Mouse (Mus musculus) ovary, postnatal 10 days (tissue): ENCODE measurements around the gene Tcn2.
"Not testable (repeated sequence)": the region's sequence is repeated elsewhere in the genome, so short reads cannot be mapped to it uniquely, and the experiment has no call there.

ENCODE experiments used
- DNase-seq: peaks from one replicate; pipeline ENCODE4 v3.0.0; 2022; ENCODE audit warnings: low spot score

Gene Tcn2

GRCm38 (mm10) chr11:3930019-3930418 is 1.9 kb downstream of the Tcn2 start:
- DNase-seq, result no peak

GRCm38 (mm10) chr11:3925916-3926315 is 6.0 kb downstream of the Tcn2 start:
- no peak for DNase-seq

- DNase-seq, result no peak
Measured at GRCm38 (mm10) chr11:3922731-3923130, 9.2 kb downstream of the Tcn2 start.

- DNase-seq, result no peak
Measured at GRCm38 (mm10) chr11:3922115-3922514, 9.8 kb downstream of the Tcn2 start.

- no peak for DNase-seq
Measured at GRCm38 (mm10) chr11:3921281-3921850, 10.6 kb downstream of the Tcn2 start.

- DNase-seq, result no peak
Measured at GRCm38 (mm10) chr11:3920476-3920875, 11.5 kb downstream of the Tcn2 start.

- no peak for DNase-seq
Measured at GRCm38 (mm10) chr11:3918738-3919137, 13.2 kb downstream of the Tcn2 start.

- peak; percentile 78 for DNase-seq
Measured at GRCm38 (mm10) chr11:3914109-3914840, 17.7 kb downstream of the Tcn2 start, which contains the start of gene Slc35e4. TSS of gene Slc35e4 (minus strand) at chr11:3914664.

GRCm38 (mm10) chr11:3913316-3914108 is 18.4 kb downstream of the Tcn2 start:
- DNase-seq, result peak; percentile 72

GRCm38 (mm10) chr11:3912875-3913271 is 19.1 kb downstream of the Tcn2 start:
- no peak for DNase-seq

GRCm38 (mm10) chr11:3912100-3912874 is 19.7 kb downstream of the Tcn2 start:
- DNase-seq, result no peak

GRCm38 (mm10) chr11:3911440-3911839 is 20.5 kb downstream of the Tcn2 start:
- DNase-seq, result not testable (repeated sequence)

- DNase-seq, result no peak
Measured at GRCm38 (mm10) chr11:3910513-3911310, 21.2 kb downstream of the Tcn2 start.

- no peak for DNase-seq
Measured at GRCm38 (mm10) chr11:3909236-3909635, 22.7 kb downstream of the Tcn2 start.

- no peak for DNase-seq
Measured at GRCm38 (mm10) chr11:3905446-3905845, 26.5 kb downstream of the Tcn2 start.

GRCm38 (mm10) chr11:3904673-3905072 is 27.3 kb downstream of the Tcn2 start:
- no peak for DNase-seq

- DNase-seq, result peak; percentile 24
Measured at GRCm38 (mm10) chr11:3903046-3903445, 28.9 kb downstream of the Tcn2 start.

GRCm38 (mm10) chr11:3902516-3902915 is 29.4 kb downstream of the Tcn2 start:
- no peak for DNase-seq

- DNase-seq, result no peak
Measured at GRCm38 (mm10) chr11:3900296-3900695, 31.7 kb downstream of the Tcn2 start.

GRCm38 (mm10) chr11:3895933-3896332 is 36.0 kb downstream of the Tcn2 start:
- DNase-seq, result no peak

GRCm38 (mm10) chr11:3895458-3895857 is 36.5 kb downstream of the Tcn2 start:
- DNase-seq, result no peak
